Mouse (Mus musculus): Measurements from ENCODE around the gene Dync2li1. TPM values are rescaled to one million over a fixed set of nuclear protein-coding genes. Genes with fewer than 3 reads are reported as not detected.

Dync2li1 gene
- polyA plus RNA-seq, 1 experiment from 2014 or later, result 28.3 TPM

DNA sequence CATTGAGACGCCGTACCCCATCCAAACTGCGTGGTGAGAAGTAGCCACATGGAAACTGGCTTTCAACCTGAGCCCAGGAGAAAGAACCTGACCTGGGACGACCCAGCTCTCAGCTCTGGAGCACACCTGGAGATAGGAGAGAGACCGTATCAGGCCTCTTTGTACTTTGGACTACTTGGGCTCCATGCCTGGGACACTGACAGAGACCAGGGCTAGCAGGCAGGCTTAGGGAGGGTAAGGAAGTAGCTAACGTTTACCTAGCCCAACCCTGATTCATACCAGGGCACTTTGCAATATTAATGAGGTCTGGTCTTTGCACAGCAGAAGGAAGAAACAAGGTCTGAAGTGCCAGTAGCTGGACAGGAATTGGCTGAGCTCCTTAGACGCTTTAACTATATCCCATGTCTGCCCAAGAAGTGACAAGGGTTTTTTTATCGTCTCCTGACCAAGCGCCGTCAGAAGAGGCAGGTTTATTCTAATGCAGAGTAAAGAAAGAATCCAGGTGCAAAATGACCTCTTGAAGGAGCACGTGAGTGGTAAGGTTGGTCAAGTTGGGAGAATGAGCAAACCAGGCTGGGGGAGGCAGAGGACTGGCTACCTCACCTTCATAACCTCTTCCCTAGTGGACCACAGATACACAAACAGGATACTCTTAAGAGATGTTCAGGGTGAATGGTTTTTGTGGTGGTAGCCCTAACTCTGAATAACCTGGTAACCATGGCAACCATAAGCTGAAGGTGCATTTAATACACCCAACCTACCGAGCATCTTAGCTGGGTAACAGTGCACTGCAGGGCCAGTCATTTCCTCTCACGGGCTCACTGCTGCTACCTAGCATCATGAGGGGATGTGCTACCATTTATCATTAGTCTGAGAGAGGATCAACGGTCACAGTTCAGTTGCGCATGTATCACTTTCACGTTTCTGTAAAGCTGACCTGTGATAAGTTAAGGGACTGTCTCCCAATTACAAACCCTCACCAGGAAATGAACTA is 46.4 kb downstream of the Dync2li1 start:
- no peaks in the 10 kb centered on the region for H3K9me3 ChIP-seq (ENCODE audit: control insufficient read depth, low read length)
- H3K27ac ChIP-seq (replicated peaks; ENCODE audit: low read depth, low read length), result no peak overlapping the region
- no peak for DNase-seq (ENCODE audit: low spot score)
- peaks cover 3% of the 10 kb centered on the region; the same call in 1 of the 2 replicates for H3K4me1 ChIP-seq (ENCODE audit: control insufficient read depth, insufficient read depth, low read length)
- no peak for ATAC-seq (ENCODE audit: low read depth)
- H3K9ac ChIP-seq (ENCODE audit: low read depth, low read length), result no peak overlapping the region
- H3K4me3 ChIP-seq (ENCODE audit: low read depth, low read length), result no peak overlapping the region
- no peaks in the 10 kb centered on the region for H3K27me3 ChIP-seq (replicated peaks; ENCODE audit: control insufficient read depth, insufficient read depth, low read length)
- WGBS, result 72% methylated on average over 16 of the region's 16 CpGs
- no peaks in the 10 kb centered on the region for H3K36me3 ChIP-seq (ENCODE audit: control insufficient read depth, insufficient read depth, low read length)
- H3K4me2 ChIP-seq (ENCODE audit: low read depth, low read length), result no peak overlapping the region

DNA sequence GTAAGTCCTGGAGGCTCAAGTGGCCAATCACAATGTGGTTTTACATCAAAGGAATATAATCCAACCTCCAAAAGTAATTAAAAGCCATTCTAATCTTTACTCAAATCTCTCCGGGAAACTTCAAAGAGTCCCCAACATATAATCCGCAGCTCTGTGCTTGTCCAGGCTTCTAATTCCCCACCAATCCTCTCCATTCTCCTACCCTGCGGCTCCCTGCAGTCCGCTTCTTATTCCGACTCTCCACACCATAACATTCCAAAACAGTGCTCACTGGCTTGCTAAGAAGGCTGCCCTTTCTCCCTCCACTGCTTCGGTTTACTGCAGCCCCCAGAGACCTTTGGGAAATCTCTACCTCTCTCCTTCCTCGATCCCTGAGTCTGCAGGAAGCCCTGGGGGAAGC is 47.8 kb downstream of the Dync2li1 start:
- peak; percentile 49; the same call in 1 of the 2 replicates for ATAC-seq (ENCODE audit: low read depth)
- 19% methylated on average over 7 of the region's 7 CpGs for WGBS
- no peak overlapping the region for H3K4me3 ChIP-seq (ENCODE audit: low read depth, low read length)

DNA sequence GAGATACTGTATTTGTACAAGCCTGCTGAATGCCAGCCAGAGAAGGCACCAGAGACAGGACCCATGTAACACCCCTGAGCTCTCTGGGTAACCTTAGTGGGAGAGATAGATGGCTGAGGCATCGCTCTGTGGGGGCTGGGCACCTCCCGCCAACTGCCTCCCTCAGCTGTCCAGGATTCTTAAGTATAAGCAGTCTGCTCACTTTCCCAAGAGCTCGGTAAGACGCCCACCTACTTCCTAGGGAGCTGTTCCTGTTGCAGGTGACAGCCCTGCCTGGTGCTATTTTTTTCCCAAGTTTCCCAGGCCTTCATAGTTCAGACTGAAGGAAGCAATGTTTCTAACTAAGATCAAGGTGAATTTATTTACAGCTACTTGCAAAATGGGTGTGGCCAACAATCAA is 48.9 kb downstream of the Dync2li1 start:
- Histone ChIP-seq H3K4me3 (ENCODE audit: low read depth, low read length) (no peak overlapping the region), H3K27ac (replicated peaks; ENCODE audit: low read depth, low read length) (no peak overlapping the region), H3K4me2 (ENCODE audit: low read depth, low read length) (no peak overlapping the region), H3K36me3 (ENCODE audit: control insufficient read depth, insufficient read depth, low read length) (no peaks in the 10 kb centered on the region), H3K9ac (ENCODE audit: low read depth, low read length) (no peak overlapping the region), H3K4me1 (ENCODE audit: control insufficient read depth, insufficient read depth, low read length) (peaks cover 3% of the 10 kb centered on the region; the same call in 1 of the 2 replicates), H3K27me3 (replicated peaks; ENCODE audit: control insufficient read depth, insufficient read depth, low read length) (no peaks in the 10 kb centered on the region), H3K9me3 (ENCODE audit: control insufficient read depth, low read length) (no peaks in the 10 kb centered on the region)
- no peak for DNase-seq (ENCODE audit: low spot score)
- ATAC-seq (ENCODE audit: low read depth), result no peak
- WGBS, result 40% methylated on average over 4 of the region's 4 CpGs

More for the DNA sequence above, 47.8 kb downstream of the Dync2li1 start:
- Histone ChIP-seq H3K9ac (ENCODE audit: low read depth, low read length) (no peak overlapping the region), H3K27ac (replicated peaks; ENCODE audit: low read depth, low read length) (no peak overlapping the region), H3K4me1 (ENCODE audit: control insufficient read depth, insufficient read depth, low read length) (peaks cover 3% of the 10 kb centered on the region; the same call in 1 of the 2 replicates), H3K4me2 (ENCODE audit: low read depth, low read length) (no peak overlapping the region), H3K9me3 (ENCODE audit: control insufficient read depth, low read length) (no peaks in the 10 kb centered on the region), H3K27me3 (replicated peaks; ENCODE audit: control insufficient read depth, insufficient read depth, low read length) (no peaks in the 10 kb centered on the region), H3K36me3 (ENCODE audit: control insufficient read depth, insufficient read depth, low read length) (no peaks in the 10 kb centered on the region)
- no peak for DNase-seq (ENCODE audit: low spot score)

DNA sequence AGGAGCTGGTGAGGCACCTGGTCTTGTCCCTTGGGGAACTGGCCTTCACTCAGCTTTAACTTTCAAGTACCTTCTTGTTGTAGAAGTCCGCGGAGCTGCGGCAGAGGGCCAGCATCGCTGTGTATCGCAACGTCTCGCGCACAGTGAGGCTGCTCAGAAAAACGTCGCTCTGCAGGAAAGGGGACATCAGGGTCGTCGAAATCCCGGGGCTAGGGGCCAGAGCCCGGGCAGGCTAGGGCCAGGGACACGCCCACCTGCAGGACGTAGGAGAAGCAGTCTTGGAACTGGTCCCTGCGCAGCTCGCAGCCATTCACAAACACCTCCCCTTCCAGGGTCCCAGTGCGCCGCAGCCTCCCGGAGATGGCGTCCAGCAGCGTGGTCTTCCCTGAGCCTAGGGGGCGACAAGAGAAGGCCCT is 49.7 kb downstream of the Dync2li1 start, which contains the start of gene Abcg8:
Abcg8 (plus strand) TSS at position 352 of the 416 bp plus-strand sequence.
- peaks cover 3% of the 10 kb centered on the region for H3K4me1 ChIP-seq (ENCODE audit: control insufficient read depth, insufficient read depth, low read length)
- peak; percentile 27 for ATAC-seq (ENCODE audit: low read depth)
- H3K27ac ChIP-seq (replicated peaks; ENCODE audit: low read depth, low read length), result no peak within 1 kb of the TSS
- no peak for DNase-seq (ENCODE audit: low spot score)
- H3K4me3 ChIP-seq (ENCODE audit: low read depth, low read length), result peak within 1 kb of the TSS; percentile 37
- no peaks in the 10 kb centered on the region for H3K9me3 ChIP-seq (ENCODE audit: control insufficient read depth, low read length)
- peak within 1 kb of the TSS; percentile 77 for H3K4me2 ChIP-seq (ENCODE audit: low read depth, low read length)
- H3K9ac ChIP-seq (ENCODE audit: low read depth, low read length), result peak within 1 kb of the TSS; percentile 56
- no peaks in the 10 kb centered on the region for H3K36me3 ChIP-seq (ENCODE audit: control insufficient read depth, insufficient read depth, low read length)
- H3K27me3 ChIP-seq (replicated peaks; ENCODE audit: control insufficient read depth, insufficient read depth, low read length), result no peaks in the 10 kb centered on the region
- WGBS, result 2% methylated on average over 20 of the region's 24 CpGs

DNA sequence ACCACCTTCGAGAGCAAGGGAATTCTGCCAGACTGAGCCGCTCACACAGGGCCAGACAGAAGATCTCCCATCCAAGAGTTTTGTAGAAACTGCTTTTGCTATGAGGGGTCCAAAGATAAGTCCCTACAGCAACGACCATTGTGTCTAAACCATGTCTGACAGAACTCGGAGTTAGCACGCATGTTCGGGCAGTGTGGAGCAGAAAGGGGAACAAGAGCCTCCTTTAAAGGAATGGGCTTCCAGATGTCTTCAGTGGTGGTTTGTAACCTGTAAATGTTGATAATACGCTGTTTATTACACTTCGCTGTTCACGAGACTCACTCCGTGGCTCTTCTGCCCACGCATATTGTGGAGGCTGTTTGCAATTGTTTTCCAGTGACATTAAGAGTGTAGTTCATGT is 51.3 kb downstream of the Dync2li1 start:
- ATAC-seq (ENCODE audit: low read depth) (no peak), DNase-seq (ENCODE audit: low spot score) (no peak)
- Histone ChIP-seq H3K27ac (replicated peaks; ENCODE audit: low read depth, low read length) (no peak overlapping the region), H3K4me1 (ENCODE audit: control insufficient read depth, insufficient read depth, low read length) (peaks cover 3% of the 10 kb centered on the region), H3K27me3 (replicated peaks; ENCODE audit: control insufficient read depth, insufficient read depth, low read length) (no peaks in the 10 kb centered on the region), H3K36me3 (ENCODE audit: control insufficient read depth, insufficient read depth, low read length) (no peaks in the 10 kb centered on the region), H3K9ac (ENCODE audit: low read depth, low read length) (no peak overlapping the region), H3K9me3 (ENCODE audit: control insufficient read depth, low read length) (no peaks in the 10 kb centered on the region), H3K4me3 (ENCODE audit: low read depth, low read length) (no peak overlapping the region), H3K4me2 (ENCODE audit: low read depth, low read length) (no peak overlapping the region)
- WGBS, result 86% methylated on average over 11 of the region's 11 CpGs

DNA sequence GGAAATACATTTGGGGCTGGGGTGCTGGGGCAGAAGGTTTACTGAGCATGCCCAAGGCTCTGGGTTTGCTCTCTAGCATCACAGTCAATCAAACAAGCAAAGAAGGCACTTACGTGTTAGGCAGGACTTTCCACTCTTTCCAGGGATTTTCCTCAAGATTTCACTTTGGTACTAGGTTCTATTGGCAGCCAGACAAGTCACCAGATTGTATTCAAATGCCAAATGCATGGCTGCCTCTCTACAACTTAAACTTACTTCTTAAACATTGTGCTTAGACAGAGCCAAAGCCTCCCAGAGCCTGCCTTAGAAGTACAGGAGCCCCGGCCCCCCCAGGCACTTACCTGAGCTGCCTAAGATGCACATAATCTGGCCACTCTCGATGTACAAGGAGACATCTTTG is 55.4 kb downstream of the Dync2li1 start:
- Histone ChIP-seq H3K27ac (replicated peaks; ENCODE audit: low read depth, low read length) (no peak overlapping the region), H3K4me1 (ENCODE audit: control insufficient read depth, insufficient read depth, low read length) (peaks cover 10% of the 10 kb centered on the region; the same call in 1 of the 2 replicates), H3K9ac (ENCODE audit: low read depth, low read length) (no peak overlapping the region), H3K36me3 (ENCODE audit: control insufficient read depth, insufficient read depth, low read length) (no peaks in the 10 kb centered on the region), H3K9me3 (ENCODE audit: control insufficient read depth, low read length) (no peaks in the 10 kb centered on the region), H3K27me3 (replicated peaks; ENCODE audit: control insufficient read depth, insufficient read depth, low read length) (no peaks in the 10 kb centered on the region), H3K4me2 (ENCODE audit: low read depth, low read length) (no peak overlapping the region), H3K4me3 (ENCODE audit: low read depth, low read length) (no peak overlapping the region)
- ATAC-seq (ENCODE audit: low read depth) (no peak), DNase-seq (ENCODE audit: low spot score) (no peak)
- 80% methylated on average over 3 of the region's 3 CpGs for WGBS

DNA sequence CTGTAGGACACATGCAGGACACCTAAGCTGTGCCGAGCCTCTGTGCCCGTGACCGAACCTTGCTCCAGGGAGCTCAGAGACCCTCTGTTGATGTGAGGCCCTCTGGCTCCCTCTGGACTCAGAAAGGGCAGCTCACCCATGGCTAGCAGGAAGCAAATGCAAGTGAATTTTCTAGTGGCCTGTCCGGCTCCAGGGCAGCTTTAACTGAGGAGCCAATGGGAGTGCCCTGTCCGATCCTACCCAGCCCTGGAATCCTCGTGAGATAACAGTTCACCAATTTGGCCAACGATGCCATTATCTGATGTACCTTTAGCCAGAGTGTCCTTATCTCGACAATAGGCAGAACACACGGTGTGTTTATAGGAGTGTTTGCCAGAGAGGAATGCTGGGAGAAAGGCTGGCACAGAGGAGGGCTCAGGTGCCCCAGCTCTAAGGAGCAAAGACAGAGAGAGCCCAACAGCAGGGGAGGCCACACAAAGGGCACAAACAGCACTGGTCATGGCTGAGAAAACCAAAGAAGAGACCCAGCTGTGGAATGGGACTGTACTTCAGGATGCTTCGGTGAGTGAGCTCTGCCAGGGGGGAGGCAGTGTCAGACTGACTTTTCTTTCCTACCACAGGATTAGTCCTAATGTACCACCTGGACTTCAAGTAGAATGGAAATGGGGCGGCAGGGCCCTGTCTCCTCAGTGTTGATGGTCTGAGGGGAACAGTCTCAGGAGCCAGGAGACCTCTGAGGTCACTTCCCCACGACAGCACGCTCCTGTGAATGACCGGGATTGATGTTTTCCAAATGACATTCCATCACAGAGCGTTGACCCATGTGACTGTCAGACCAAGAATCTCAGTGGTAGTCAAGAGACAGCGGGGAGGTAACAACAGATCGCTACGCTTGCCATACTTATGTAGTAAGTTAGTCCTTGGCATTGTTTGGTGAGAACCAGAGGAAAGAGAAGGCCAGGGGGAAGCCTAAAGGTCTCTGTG is 56.7 kb downstream of the Dync2li1 start, which contains the start of gene Abcg5:
Abcg5 (minus strand) TSS at position 278 of the 984 bp plus-strand sequence.
- no peak within 1 kb of the TSS for H3K4me3 ChIP-seq (ENCODE audit: low read depth, low read length)
- peaks cover 10% of the 10 kb centered on the region; the same call in 1 of the 2 replicates for H3K4me1 ChIP-seq (ENCODE audit: control insufficient read depth, insufficient read depth, low read length)
- no peaks in the 10 kb centered on the region for H3K36me3 ChIP-seq (ENCODE audit: control insufficient read depth, insufficient read depth, low read length)
- H3K27me3 ChIP-seq (replicated peaks; ENCODE audit: control insufficient read depth, insufficient read depth, low read length), result no peaks in the 10 kb centered on the region
- ATAC-seq (ENCODE audit: low read depth) (no peak), DNase-seq (ENCODE audit: low spot score) (no peak)
- no peaks in the 10 kb centered on the region for H3K9me3 ChIP-seq (ENCODE audit: control insufficient read depth, low read length)
- no peak within 1 kb of the TSS for H3K9ac ChIP-seq (ENCODE audit: low read depth, low read length)
- no peak within 1 kb of the TSS for H3K27ac ChIP-seq (replicated peaks; ENCODE audit: low read depth, low read length)
- H3K4me2 ChIP-seq (ENCODE audit: low read depth, low read length), result no peak within 1 kb of the TSS
- 77% methylated on average over 18 of the region's 18 CpGs for WGBS

DNA sequence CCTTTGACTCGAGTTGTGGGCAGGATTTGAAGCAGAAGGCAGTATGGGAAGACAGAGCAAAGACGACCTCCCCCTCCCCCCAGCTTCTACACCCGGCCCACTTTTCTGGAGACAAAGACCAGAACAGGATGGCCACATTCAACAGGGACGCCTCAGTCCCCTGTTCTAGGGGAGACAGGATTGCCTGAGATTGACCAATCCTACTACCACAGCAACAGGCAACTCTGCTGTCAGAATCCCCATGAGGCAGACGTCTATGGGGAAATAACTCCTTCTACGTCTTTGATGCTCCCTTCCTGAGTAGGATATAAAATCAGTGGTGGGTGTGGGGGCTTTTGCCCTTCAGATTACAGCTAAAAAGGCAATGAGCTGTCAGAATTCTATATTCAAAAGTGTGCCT is 58.0 kb downstream of the Dync2li1 start:
- H3K4me1 ChIP-seq (ENCODE audit: control insufficient read depth, insufficient read depth, low read length), result peaks cover 10% of the 10 kb centered on the region; the same call in 1 of the 2 replicates
- no peak overlapping the region for H3K4me3 ChIP-seq (ENCODE audit: low read depth, low read length)
- H3K9ac ChIP-seq (ENCODE audit: low read depth, low read length), result no peak overlapping the region
- no peaks in the 10 kb centered on the region for H3K27me3 ChIP-seq (replicated peaks; ENCODE audit: control insufficient read depth, insufficient read depth, low read length)
- H3K9me3 ChIP-seq (ENCODE audit: control insufficient read depth, low read length), result no peaks in the 10 kb centered on the region
- H3K27ac ChIP-seq (replicated peaks; ENCODE audit: low read depth, low read length), result no peak overlapping the region
- no peak overlapping the region for H3K4me2 ChIP-seq (ENCODE audit: low read depth, low read length)
- ATAC-seq (ENCODE audit: low read depth) (no peak), DNase-seq (ENCODE audit: low spot score) (no peak)
- H3K36me3 ChIP-seq (ENCODE audit: control insufficient read depth, insufficient read depth, low read length), result no peaks in the 10 kb centered on the region
- WGBS, result 48% methylated on average over 6 of the region's 6 CpGs
